Mouse (Mus musculus): ENCODE data around the gene Adcy6. TPM values are rescaled to one million over a fixed set of nuclear protein-coding genes. Genes with fewer than 3 reads are reported as not detected.

Adcy6 gene
- total RNA-seq, 2 experiments from 2014 or later, result 55.1 to 56.6 TPM

DNA sequence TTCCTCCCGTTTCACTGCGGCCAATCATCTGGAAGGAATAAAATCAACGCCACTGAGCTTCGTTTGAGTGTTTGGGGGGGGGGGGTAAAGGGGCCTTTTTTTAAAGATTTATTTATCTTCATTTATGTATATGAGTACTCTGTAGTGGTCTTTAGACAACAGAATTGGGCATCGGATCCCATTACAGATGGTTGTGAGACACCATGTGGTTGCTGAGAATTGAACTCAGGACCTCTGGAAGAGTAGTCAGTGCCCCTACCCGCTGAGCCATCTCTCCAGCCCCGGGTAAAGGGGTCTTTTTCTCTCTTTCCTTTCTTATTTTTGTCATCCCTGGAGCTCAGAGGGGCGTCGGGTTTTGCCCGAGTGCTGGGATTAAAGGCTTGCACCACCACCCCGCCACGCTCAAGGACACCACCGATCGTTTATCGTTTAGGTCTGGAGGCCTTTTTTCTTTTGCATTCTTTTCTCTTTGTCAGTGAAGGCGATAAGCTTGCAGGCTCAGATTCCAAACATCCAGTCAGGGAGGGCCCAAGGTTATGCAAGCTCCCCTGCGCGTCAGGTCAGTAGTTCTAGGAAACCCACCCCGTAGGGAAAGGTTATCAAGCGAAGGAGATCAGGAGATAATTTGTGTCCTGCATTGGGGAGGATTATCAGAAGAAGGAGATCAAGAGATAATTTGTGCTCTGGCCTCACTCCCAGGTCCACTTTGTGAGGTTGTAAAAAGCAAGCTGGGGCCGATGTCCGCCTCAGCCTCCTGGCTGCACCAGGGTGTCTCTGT is 41.4 kb downstream of the Adcy6 start:
- no peak for DNase-seq
- intact Hi-C loops (cut with DNase I), result no loop called here

GRCm38 (mm10) chr15:98567278-98568134 is 42.4 kb downstream of the Adcy6 start:
- DNase-seq, result peak; percentile 99
- intact Hi-C loops (cut with DNase I), result no loop called here

- intact Hi-C loops (cut with DNase I), result no loop called here
Measured at GRCm38 (mm10) chr15:98566973-98567277, 43.0 kb downstream of the Adcy6 start.

DNA sequence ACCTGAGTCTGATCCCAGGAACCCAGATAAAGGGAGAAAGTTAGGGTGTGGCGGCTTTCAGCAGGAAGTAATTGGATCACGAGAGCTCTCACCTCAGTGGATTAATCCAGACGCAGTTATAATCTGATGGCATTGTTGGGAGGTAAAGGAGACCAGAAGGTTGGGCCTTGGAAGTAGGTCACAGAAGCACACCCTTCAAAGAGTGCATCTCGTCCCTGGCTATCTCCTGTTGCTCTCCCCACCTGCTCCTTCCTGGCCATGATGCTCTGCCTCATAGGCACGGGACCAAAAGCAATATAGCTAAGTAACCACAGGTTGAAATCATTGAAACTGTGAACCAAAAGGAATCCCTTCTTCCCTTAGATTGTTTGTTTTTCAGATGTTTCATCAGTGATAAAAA is 52.7 kb downstream of the Adcy6 start:
- DNase-seq, result no peak

More at GRCm38 (mm10) chr15:98566973-98567277, 43.0 kb downstream of the Adcy6 start:
- DNase-seq, result no peak

GRCm38 (mm10) chr15:98555881-98556280 is 54.0 kb downstream of the Adcy6 start:
- no peak for DNase-seq
- intact Hi-C loops (cut with DNase I), result no loop called here

More for the DNA sequence above, 52.7 kb downstream of the Adcy6 start:
- intact Hi-C loops (cut with DNase I), result no loop called here

GRCm38 (mm10) chr15:98552758-98553157 is 57.1 kb downstream of the Adcy6 start:
- no peak for DNase-seq
- intact Hi-C loops (cut with DNase I), result no loop called here

DNA sequence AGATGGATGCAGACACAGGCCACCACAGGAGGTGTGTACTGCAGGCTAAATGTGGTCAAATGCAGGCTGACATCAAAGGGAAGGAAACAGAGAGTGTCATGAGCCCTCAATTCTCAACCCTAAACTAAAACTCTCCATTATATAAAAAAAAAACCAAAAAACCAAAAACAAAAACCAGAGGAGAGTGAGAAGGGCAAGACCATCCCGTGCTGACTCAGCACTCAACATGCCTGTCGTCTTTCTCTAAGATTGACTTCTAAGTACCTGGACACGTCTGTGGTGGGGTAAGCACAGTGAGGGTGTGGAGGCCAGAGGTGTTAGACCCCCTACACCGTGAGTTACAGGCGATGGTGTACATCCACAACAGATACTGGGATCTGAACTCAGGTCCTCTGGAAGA is 63.0 kb downstream of the Adcy6 start:
- DNase-seq, result no peak
- intact Hi-C loops (cut with DNase I), result no loop called here

DNA sequence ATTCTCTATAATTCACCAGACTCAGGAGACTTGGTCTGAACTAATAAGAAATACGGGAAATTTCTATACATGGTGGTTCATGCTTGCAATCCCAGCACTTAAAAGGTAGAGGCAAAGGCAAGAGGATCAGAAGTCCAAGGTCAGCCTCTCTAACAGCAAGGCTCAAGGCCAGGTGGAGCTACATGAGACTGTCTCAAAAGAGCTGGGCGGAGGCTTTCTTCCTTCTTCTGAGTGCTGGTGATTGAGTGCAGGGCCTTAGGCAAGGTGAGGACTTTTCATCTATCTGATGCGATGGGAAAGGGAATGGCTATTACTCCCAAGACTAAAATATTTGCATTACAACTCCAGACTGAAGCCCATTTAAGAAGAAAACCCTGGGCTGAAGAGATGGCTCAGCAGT is 64.7 kb downstream of the Adcy6 start:
- intact Hi-C loops (cut with DNase I), result no loop called here

DNA sequence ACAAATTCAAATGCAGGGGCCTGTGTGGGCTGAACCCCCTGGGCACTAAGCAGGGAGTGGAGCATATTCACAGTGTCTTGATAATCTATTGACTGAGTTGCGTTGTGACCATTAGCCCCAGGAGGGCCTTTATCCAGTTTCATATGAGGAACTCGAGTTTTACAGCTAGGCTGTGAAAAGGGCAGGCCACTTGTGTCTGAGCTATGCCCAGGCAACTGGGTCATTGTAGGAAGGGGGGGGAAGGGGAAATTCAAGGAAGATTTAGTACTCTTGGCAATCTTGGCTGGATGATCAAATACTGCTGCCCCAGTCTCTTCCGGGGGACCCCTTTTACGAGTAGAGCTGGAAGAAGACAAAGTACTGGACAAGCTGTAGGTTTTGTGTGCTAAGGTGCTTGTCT is 66.5 kb downstream of the Adcy6 start:
- intact Hi-C loops (cut with DNase I), result no loop called here
- DNase-seq, result no peak

More for the DNA sequence above, 64.7 kb downstream of the Adcy6 start:
- DNase-seq, result no peak

- intact Hi-C loops (cut with DNase I), result no loop called here
- no peak for DNase-seq
Measured at GRCm38 (mm10) chr15:98541064-98541463, 68.8 kb downstream of the Adcy6 start.

Other genes with a start within 250 kb of the Adcy6 start
- not detected for gene Olfr283, start 229.1 kb downstream of the Adcy6 start, total RNA-seq (2021)
- not detected for gene Olfr282, start 178.9 kb downstream of the Adcy6 start, total RNA-seq (2021)
- not detected for gene Olfr281, start 157.5 kb downstream of the Adcy6 start, total RNA-seq (2021)
- gene OR5BS1P, start 140.2 kb downstream of the Adcy6 start, total RNA-seq (2021), result not detected
- gene Lalba, start 127.4 kb downstream of the Adcy6 start, total RNA-seq (2021), result not detected
- gene Olfr279, start 117.7 kb downstream of the Adcy6 start, total RNA-seq (2021), result not detected
- gene Kansl2, start 75.8 kb downstream of the Adcy6 start, total RNA-seq (2021), result 10 to 100 TPM; 72.2 to 77.1 TPM
- gene Ccnt1, start 39.2 kb downstream of the Adcy6 start, total RNA-seq (2021), result 10 to 100 TPM; 51.5 to 61.1 TPM
- gene 4930415O20Rik, start 39.1 kb downstream of the Adcy6 start, total RNA-seq (2021), result not detected
- 100 to 1,000 TPM; 213 to 226 TPM for gene Cacnb3, start 20.8 kb upstream of the Adcy6 start, total RNA-seq (2021)
- gene Ddx23, start 52.8 kb upstream of the Adcy6 start, total RNA-seq (2021), result 10 to 100 TPM; 62.5 to 68.6 TPM
- gene Rnd1, start 67.4 kb upstream of the Adcy6 start, total RNA-seq (2021), result 10 to 100 TPM; 46.5 to 49.7 TPM
- gene Ccdc65, start 98.1 kb upstream of the Adcy6 start, total RNA-seq (2021), result 10 to 100 TPM in 1 of 2 experiments, 1 to 10 TPM in 1; 9.9 to 10.3 TPM
- 1 to 10 TPM; 2.7 to 3.5 TPM for gene Fkbp11, start 118.1 kb upstream of the Adcy6 start, total RNA-seq (2021)
- gene Arf3, start 153.1 kb upstream of the Adcy6 start, total RNA-seq (2021), result 100 to 1,000 TPM; 318 to 348 TPM
- under 1 TPM; 0.36 to 0.40 TPM for gene Wnt10b, start 168.1 kb upstream of the Adcy6 start, total RNA-seq (2021)
- gene Wnt1, start 179.8 kb upstream of the Adcy6 start, total RNA-seq (2021), result not detected
- 100 to 1,000 TPM; 113 to 118 TPM for gene Ddn, start 199.4 kb upstream of the Adcy6 start, total RNA-seq (2021)
- 10 to 100 TPM; 35.0 to 38.1 TPM for gene Prkag1, start 221.4 kb upstream of the Adcy6 start, total RNA-seq (2021)

Measured in left cerebral cortex, postnatal 4 days (tissue).